13 mouse cellular contexts compared by ENCODE assay signal in genomic region chr3:97844821-97845201, GRCm38 (mm10).
"Had no signal": no experiment of that assay in that cellular context is flagged by ENCODE, and none has a peak within 500 bp of the region (broad histone marks: within the 10 kb centered on the region; RNA-seq: fewer than 3 reads in every experiment).

No protein-coding gene starts in this region.

- H3K4me2 ChIP-seq: hindbrain, embryonic 13.5 days; limb, embryonic 12.5 days; neural tube, embryonic 13.5 days had no signal

- H3K4me1 ChIP-seq: hindbrain, embryonic 13.5 days; limb, embryonic 12.5 days had no signal

- ATAC-seq: hindbrain, postnatal 0 days had no signal

- H3K27ac ChIP-seq: hindbrain, embryonic 13.5 days; hindbrain, postnatal 0 days; limb, embryonic 12.5 days; midbrain, embryonic 10.5 days; neural tube, embryonic 13.5 days had no signal

- H3K9me3 ChIP-seq: limb, embryonic 12.5 days; midbrain, embryonic 10.5 days; neural tube, embryonic 13.5 days had no signal

- H3K36me3 ChIP-seq: limb, embryonic 12.5 days; midbrain, embryonic 10.5 days; neural tube, embryonic 13.5 days had no signal

- H3K27me3 ChIP-seq: hindbrain, embryonic 13.5 days; limb, embryonic 12.5 days; neural tube, embryonic 13.5 days had no signal

- DNase-seq: kidney, adult 8-10 months; kidney, postnatal 25 days; lung, adult 2 months; lung, postnatal 36 days; midbrain, embryonic 14.5 days; retina, postnatal 1 day; thymus, adult 2 months; thymus, postnatal 36 days had no signal

- H3K9ac ChIP-seq: hindbrain, embryonic 13.5 days; limb, embryonic 12.5 days; neural tube, embryonic 13.5 days had no signal

- H3K4me3 ChIP-seq: hindbrain, embryonic 13.5 days; limb, embryonic 12.5 days; midbrain, embryonic 10.5 days; neural tube, embryonic 13.5 days had no signal
